Mouse (Mus musculus) testis, postnatal 14 days (tissue): ENCODE data around the gene Adgrl3.

Source experiments
- DNase-seq: peaks from one replicate; pipeline ENCODE4 v3.0.0; 2021; ENCODE audit warnings: low spot score

The Adgrl3 gene

GRCm38 (mm10) chr5:81019590-81020254, at the start of gene Adgrl3:
Gene Adgrl3, plus strand, starts transcription at chr5:81020138.
- DNase-seq = peak; percentile 71

DNA sequence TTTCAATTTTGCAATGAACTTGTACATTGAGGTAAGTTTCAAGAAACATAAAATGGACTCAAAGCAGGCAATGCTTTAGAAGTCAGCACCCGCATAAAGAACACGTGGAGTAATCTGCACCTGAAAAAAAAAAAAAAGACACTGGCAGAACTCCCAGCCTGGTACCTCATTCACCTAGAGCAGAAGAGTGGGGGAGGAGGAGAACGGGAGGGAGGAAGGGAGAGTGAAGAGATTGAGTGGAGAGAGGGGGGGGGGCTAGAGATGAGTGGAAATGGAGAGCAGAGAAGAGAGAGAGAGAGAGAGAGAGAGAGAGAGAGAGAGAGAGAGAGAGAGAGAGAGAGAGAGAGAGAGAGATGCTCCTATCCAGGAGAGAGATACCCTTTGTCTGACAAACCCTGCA, 772 bp upstream of the Adgrl3 start:
- DNase-seq = no peak

GRCm38 (mm10) chr5:81020281-81021005, 505 bp downstream of the Adgrl3 start:
- DNase-seq = peak; percentile 9

DNA sequence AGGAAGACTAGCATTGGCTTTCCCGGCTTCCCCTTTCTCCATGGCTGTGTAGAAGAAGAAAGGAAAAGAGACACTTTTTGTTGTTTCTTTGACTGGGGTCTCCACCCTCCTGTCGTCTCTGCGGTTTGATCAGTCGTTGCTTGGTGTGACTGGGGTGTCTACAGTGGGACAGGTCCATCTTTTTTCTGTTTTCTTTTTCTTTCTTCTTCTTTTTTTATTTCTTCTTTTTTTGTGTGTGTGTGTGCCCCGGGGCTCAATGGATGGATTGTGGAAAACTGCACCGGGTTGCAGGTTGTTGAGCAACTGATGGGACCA, 1.0 kb downstream of the Adgrl3 start:
- DNase-seq = no peak

GRCm38 (mm10) chr5:81021331-81021863, 1.5 kb downstream of the Adgrl3 start:
- DNase-seq = no peak

GRCm38 (mm10) chr5:81021864-81022305, 1.9 kb downstream of the Adgrl3 start:
- DNase-seq = no peak

GRCm38 (mm10) chr5:81022306-81023071, 2.6 kb downstream of the Adgrl3 start:
- DNase-seq = no peak

- no peak for DNase-seq
These were observed 4.2 kb downstream of the Adgrl3 start for GRCm38 (mm10) chr5:81023923-81024715.

DNA sequence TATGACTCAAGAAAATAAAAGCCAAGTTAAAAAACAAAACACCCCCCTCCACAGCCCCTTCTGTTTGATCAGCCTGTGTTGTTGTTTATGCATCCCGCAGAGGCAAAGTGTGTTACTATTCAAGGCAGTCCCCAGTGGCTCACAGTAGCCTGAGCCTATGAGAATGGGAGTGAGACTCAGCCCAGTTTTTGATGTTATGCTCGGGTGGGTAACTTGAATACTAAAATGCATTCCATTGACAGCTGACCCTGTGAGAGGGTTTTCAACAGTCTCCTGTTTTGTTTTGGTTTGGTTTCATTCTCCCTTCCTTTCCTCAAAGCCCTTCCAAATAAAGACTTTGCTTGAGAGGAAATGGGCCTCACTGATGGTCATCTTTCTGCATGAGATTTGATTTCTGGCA, 8.9 kb downstream of the Adgrl3 start:
- DNase-seq = no peak

DNA sequence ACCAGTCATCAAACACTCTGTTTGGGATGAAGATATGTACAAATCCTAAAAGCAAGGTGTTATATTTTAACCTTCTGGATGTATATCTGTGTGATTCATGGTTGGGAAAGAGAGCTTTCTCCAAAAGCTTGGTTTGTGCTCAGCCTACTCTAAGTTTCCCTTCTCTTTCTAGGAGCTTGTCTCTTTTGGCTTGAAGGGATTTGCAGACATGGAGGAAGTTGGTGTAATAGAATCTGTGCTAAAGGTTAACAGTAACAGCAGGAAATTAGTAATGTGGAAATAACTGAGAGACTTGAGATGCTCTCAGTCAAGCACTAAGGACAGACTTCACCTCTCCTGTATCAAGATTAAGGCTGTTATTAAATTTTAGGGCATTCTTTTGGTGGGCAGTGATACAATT, 17.2 kb downstream of the Adgrl3 start:
- DNase-seq = no peak

DNA sequence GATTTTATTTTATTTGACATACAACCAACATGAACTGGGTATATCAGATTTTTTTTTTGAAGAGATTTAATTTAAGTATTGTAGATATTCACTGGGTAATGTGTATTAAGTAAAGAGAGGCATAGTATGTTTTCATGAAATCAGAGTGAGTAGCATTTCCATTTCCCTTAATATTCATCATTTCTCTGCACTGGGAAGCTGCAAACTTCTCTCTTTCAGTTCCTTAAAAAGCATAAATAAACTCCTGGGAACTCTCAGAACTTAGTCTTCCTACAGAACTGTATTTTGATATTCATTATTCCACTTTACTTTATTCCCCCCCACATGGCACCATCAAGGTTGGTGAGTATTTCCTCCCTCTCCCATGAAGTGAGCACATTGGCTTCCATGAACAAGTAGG, 23.9 kb downstream of the Adgrl3 start:
- no peak for DNase-seq

DNA sequence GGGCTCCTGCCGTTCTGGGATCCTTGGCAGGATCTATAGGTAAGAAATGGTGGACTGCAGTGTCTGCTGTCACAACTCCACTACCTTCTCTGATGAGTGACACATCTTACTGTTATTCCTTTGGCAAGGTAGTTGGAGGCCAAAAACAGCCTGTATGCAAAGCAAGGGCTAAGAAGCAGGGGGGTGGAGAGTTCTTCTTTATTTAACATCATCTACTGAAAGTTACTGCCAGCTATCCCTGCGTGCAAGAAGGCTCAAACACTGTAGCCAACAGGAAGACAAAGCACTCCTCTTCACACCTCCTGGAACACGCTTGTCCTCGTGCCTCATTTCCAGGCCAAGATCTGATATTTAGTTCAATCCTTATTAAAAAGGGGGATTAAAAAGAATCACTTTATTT, 26.2 kb downstream of the Adgrl3 start:
- DNase-seq = no peak

DNA sequence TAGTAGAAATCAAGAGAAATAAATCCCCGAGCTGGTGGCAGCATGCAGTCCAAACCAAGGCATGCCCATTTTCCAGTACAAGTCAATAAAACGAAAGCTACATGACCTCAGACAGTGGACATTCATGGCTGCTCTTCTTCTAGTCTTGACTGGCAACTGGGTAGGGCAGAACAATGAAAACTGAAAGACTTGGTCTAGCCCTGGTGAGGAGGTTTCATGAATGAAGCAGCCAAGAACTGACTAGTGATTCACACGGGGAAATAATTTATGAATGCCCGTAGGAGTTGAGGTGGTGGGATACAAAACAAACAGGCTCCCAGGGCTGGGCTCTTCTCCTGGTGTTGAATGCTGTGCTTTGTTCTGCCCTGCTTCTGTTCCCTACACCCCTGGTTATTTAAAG, 34.7 kb downstream of the Adgrl3 start:
- DNase-seq = no peak

GRCm38 (mm10) chr5:81055253-81055652, 35.3 kb downstream of the Adgrl3 start:
- no peak for DNase-seq

DNA sequence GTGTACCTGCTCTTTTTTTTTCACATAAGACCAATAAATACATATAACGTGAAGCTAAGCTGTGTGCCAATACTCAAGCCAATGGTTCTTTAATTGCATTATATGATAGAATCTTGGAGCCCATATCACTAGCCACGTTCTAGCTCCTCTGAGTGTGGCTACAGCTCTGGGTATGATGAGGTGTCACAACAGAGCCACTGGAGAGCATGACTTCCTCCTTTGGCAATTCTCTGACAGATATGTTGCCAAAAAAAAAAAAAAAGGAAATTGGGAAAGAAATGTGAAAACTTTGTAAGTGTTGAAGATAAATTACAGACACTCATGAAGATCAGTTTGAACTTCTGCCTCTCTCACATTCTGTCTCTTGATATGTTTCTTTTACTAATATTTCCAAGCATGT, 38.2 kb downstream of the Adgrl3 start:
- DNase-seq = no peak

- no peak for DNase-seq
These were observed 41.0 kb downstream of the Adgrl3 start for GRCm38 (mm10) chr5:81060950-81061349.

GRCm38 (mm10) chr5:81061386-81061785, 41.4 kb downstream of the Adgrl3 start:
- no peak for DNase-seq

GRCm38 (mm10) chr5:81064026-81064425, 44.1 kb downstream of the Adgrl3 start:
- DNase-seq = no peak

GRCm38 (mm10) chr5:81068173-81068572, 48.2 kb downstream of the Adgrl3 start:
- no peak for DNase-seq

GRCm38 (mm10) chr5:81068839-81069238, 48.9 kb downstream of the Adgrl3 start:
- no peak for DNase-seq

- DNase-seq = no peak
These were observed 53.0 kb downstream of the Adgrl3 start for GRCm38 (mm10) chr5:81072888-81073287.

- no peak for DNase-seq
These were observed 53.9 kb downstream of the Adgrl3 start for GRCm38 (mm10) chr5:81073875-81074274.
